Mouse (Mus musculus) liver, adult 2 months (tissue): ENCODE results near the gene Glipr1l3. TPM values are rescaled to one million over a fixed set of nuclear protein-coding genes. Genes with fewer than 3 reads are reported as not detected.
"Not testable (repeated sequence)": the region's sequence is repeated elsewhere in the genome, so short reads cannot be mapped to it uniquely, and the experiment has no call there.

Experiments used
- DNase-seq: peaks from one replicate; pipeline ENCODE4 v3.0.0-alpha.2; 2011; ENCODE audit warnings: low read depth, low spot score; ENCODE audit errors: extremely low read depth
- H3K27ac ChIP-seq: fragments of 200-500 bp; replicated peaks from 2 replicates; pipeline ENCODE4 v1.5.1; 2012; ENCODE audit warnings: low read depth, mild to moderate bottlenecking, control low read depth, inconsistent platforms, low read length; ENCODE audit not compliant: insufficient read depth
- H3K27me3 ChIP-seq: fragments of 200-500 bp; 2 replicates; pipeline ENCODE4 v1.6.1; 2012; ENCODE audit warnings: mild to moderate bottlenecking, moderate library complexity, low read length, inconsistent platforms; ENCODE audit not compliant: control insufficient read depth, insufficient read depth
- H3K36me3 ChIP-seq: fragments of 200-500 bp; 2 replicates; pipeline ENCODE4 v1.6.1; 2012; ENCODE audit warnings: low read length, inconsistent platforms; ENCODE audit not compliant: control insufficient read depth, insufficient read depth
- H3K4me1 ChIP-seq: fragments of 200-500 bp; 2 replicates; pipeline ENCODE4 v1.6.1; 2011; ENCODE audit warnings: low read length; ENCODE audit not compliant: control insufficient read depth, insufficient read depth
- H3K4me3 ChIP-seq: fragments of 200-500 bp; 2 replicates; pipeline ENCODE4 v1.5.1; 2011; ENCODE audit warnings: low read depth, mild to moderate bottlenecking, control low read depth, low read length, moderate library complexity; ENCODE audit not compliant: insufficient read depth
- H3K79me2 ChIP-seq: fragments of 200-500 bp; 2 replicates; pipeline ENCODE4 v1.6.1; 2012; ENCODE audit warnings: inconsistent platforms, mild to moderate bottlenecking, low read length, moderate library complexity; ENCODE audit not compliant: control insufficient read depth, insufficient read depth
- H3K9ac ChIP-seq: fragments of 200-500 bp; 2 replicates; pipeline ENCODE4 v1.6.1; 2012; ENCODE audit warnings: low read depth, mild to moderate bottlenecking, control low read depth, inconsistent platforms, low read length
- CTCF ChIP-seq: fragments of 200-500 bp; IDR thresholded peaks from 2 replicates; pipeline ENCODE4 v1.5.1; 2011; ENCODE audit warnings: low read depth, low read length, control low read depth
- POLR2A ChIP-seq: fragments of 200-500 bp; IDR thresholded peaks from 2 replicates; pipeline ENCODE4 v1.6.1; 2011; ENCODE audit warnings: low read length, control low read depth; ENCODE audit not compliant: insufficient read depth; ENCODE audit errors: extremely low read depth
- WGBS: fragments of 180-500 bp; shearing (Covaris S2); methylation state at CpG from one replicate; pipeline ENCODE4 v1.1.7; 2018; 5-methylcytosine and 5-hydroxymethylcytosine counted together
- polyA plus RNA-seq: library from polyadenylated mRNA; depleted of rRNA; stranded (reverse); fragments of >200 nt; gene quantifications from 2 replicates; pipeline ENCODE4 v1.2.3, GENCODE M21; 2012; rRNA removed
- total RNA-seq: library from RNA; depleted of rRNA; stranded (reverse); fragments of >200 nt; gene quantifications from 2 replicates; pipeline ENCODE4 v1.2.3, GENCODE M21; 2014; rRNA removed

The Glipr1l3 gene
- total RNA-seq (not detected in 2 replicates), polyA plus RNA-seq (not detected in 2 replicates)

- peak; percentile 50; the same call in 1 of the 2 replicates for TF ChIP-seq CTCF
- not testable (repeated sequence) for H3K9ac ChIP-seq, H3K4me1 ChIP-seq, H3K36me3 ChIP-seq, H3K27me3 ChIP-seq, H3K79me2 ChIP-seq, H3K4me3 ChIP-seq, H3K27ac ChIP-seq
- DNase-seq = peak; percentile 44
- 26% methylated on average over 15 of the region's 15 CpGs for WGBS
Measured at GRCm38 (mm10) chr10:112159882-112160560, at the start of gene Glipr1l3. Gene Glipr1l3 (minus strand): TSS chr10:112160327.

- no peak for DNase-seq
- no peaks in the 10 kb centered on the region for H3K4me1 ChIP-seq
- TF ChIP-seq POLR2A (no peak), CTCF (no peak)
- 70% methylated on average over 2 of the region's 2 CpGs for WGBS
- H3K4me3 ChIP-seq = no peak overlapping the region
- H3K36me3 ChIP-seq = no peaks in the 10 kb centered on the region
- no peaks in the 10 kb centered on the region for H3K27me3 ChIP-seq
- no peaks in the 10 kb centered on the region for H3K79me2 ChIP-seq
- no peak overlapping the region for H3K27ac ChIP-seq
- no peak overlapping the region for H3K9ac ChIP-seq
Measured at GRCm38 (mm10) chr10:112203463-112203862, 43.3 kb upstream of the Glipr1l3 start.

GRCm38 (mm10) chr10:112193919-112194318, 33.8 kb upstream of the Glipr1l3 start:
- H3K79me2 ChIP-seq, H3K27ac ChIP-seq, H3K4me3 ChIP-seq, H3K9ac ChIP-seq, H3K4me1 ChIP-seq, H3K27me3 ChIP-seq, DNase-seq, H3K36me3 ChIP-seq: not testable (repeated sequence)
- WGBS = 68% methylated on average over 2 of the region's 2 CpGs

GRCm38 (mm10) chr10:112177027-112177426, 16.9 kb upstream of the Glipr1l3 start:
- not testable (repeated sequence) for H3K4me3 ChIP-seq
- 43% methylated on average over 13 of the region's 13 CpGs for WGBS

GRCm38 (mm10) chr10:112163168-112163766, 3.1 kb upstream of the Glipr1l3 start, which contains the start of gene Caps2:
Gene Caps2 (plus strand): TSS chr10:112163621.
- WGBS = 30% methylated on average over 4 of the region's 4 CpGs
- no peak within 1 kb of the TSS for H3K27ac ChIP-seq
- no peak within 1 kb of the TSS for H3K4me3 ChIP-seq
- H3K9ac ChIP-seq = no peak within 1 kb of the TSS
- H3K79me2 ChIP-seq = no peaks in the 10 kb centered on the region
- no peaks in the 10 kb centered on the region for H3K27me3 ChIP-seq
- no peaks in the 10 kb centered on the region for H3K4me1 ChIP-seq
- H3K36me3 ChIP-seq = no peaks in the 10 kb centered on the region
- no peak for DNase-seq
- no peak for TF ChIP-seq POLR2A
- TF ChIP-seq CTCF = no peak

More at GRCm38 (mm10) chr10:112177027-112177426, 16.9 kb upstream of the Glipr1l3 start:
- not testable (repeated sequence) for H3K9ac ChIP-seq, H3K27ac ChIP-seq, H3K27me3 ChIP-seq, H3K36me3 ChIP-seq, H3K79me2 ChIP-seq, DNase-seq, H3K4me1 ChIP-seq

GRCm38 (mm10) chr10:112139834-112140233, 20.3 kb downstream of the Glipr1l3 start:
- H3K79me2 ChIP-seq = no peaks in the 10 kb centered on the region
- DNase-seq = peak; percentile 24
- TF ChIP-seq POLR2A = no peak
- TF ChIP-seq CTCF = no peak
- no peak overlapping the region for H3K27ac ChIP-seq
- H3K27me3 ChIP-seq = no peaks in the 10 kb centered on the region
- H3K4me1 ChIP-seq = no peaks in the 10 kb centered on the region
- H3K4me3 ChIP-seq = no peak overlapping the region
- no peak overlapping the region for H3K9ac ChIP-seq
- no peaks in the 10 kb centered on the region for H3K36me3 ChIP-seq
- WGBS = 38% methylated on average over 2 of the region's 2 CpGs
